Mouse (Mus musculus): Measurements from ENCODE around the gene Slc35f5.

Slc35f5 gene

DNA sequence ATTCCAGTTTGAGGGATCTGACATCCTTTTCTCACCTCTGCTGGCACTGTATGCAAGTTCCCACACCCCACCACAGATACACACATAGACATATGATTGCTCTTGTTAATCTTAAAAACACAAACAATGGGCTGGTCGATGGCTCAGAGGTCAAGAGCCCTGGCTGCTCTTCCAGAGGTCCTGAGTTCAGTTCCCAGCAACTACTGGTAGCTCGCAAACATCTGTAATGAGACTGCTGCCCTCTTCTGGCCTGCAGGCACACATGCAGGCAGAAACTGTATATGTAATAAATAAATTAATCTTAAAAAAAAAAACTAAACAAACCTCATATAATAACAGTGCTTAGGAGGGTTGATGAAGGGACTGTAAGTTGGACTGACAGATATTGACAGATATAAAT lies 13.8 kb downstream of the Slc35f5 start:
- no peak for DNase-seq (ENCODE audit: low read depth, low spot score)

DNA sequence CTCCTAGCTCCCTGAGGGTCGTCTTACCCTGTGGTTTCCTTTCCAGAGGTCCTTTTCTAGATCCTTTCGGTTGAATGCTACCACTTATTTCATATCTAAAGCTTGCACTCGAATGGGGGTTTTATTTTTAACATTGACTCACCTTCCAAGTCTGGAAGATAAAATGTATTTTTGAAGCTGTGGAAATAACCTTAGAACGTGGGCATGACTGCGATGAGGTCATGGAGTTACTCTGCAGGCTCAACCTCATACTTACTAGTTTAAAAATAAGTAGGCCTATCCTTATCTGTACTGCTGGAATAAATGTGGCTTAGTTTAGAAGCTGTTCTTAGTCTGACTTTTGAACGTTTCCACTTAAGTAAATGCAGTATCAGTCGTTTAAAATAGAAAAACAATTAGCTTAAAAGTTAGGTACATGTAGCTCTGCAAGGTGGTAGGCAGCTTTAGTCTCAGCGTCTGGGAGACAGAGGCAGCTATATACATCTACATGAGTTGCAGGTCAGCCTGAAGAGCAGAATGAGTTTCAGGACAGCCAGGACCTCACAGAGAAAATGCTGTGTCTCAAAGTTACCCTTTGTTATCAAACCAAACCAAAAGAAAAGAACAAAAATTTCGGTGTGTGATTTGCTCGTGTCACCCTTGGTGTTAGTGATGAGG lies 15.2 kb downstream of the Slc35f5 start:
- no peak for DNase-seq (ENCODE audit: low read depth, low spot score)

DNA sequence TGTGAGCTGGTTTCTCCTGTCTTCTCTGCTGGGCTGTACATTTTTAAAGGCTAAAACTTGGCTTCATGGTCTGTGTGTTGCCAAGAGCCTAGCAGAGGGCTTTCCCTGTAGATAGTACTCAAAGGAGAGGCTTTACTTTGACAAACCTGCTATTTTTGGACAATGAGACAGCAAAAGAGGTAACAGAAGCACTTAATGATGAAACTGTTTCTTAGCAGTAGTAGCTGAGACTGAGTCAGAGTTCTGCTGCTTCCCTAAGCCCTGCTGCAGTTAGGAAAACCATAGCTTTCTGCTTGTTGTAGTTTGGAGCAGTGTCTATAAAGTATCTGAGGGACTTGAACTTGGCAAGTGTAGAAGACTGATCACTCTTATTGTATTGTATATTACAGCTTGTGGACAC lies 16.6 kb downstream of the Slc35f5 start:
- no peak for DNase-seq (ENCODE audit: low read depth, low spot score)

DNA sequence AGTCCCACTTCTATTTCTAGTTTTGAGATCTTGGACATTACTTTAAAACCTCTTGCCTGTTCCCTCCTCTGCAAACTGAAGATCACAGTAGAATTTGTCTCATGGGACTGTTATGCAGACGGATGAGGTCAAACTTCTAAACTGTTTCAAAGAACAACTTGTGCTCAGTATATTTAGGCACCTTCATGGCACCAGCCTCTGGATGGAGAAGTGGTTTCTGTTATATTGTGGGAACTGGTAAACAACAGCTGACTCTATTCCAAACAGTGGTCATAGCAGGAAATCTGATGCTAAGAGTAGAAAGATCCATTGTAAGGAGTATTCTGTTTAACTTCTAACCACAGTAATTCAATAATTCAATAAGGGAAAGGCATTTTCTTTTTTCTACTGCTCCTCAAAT lies 17.7 kb downstream of the Slc35f5 start:
- no peak for DNase-seq (ENCODE audit: low read depth, low spot score)

DNA sequence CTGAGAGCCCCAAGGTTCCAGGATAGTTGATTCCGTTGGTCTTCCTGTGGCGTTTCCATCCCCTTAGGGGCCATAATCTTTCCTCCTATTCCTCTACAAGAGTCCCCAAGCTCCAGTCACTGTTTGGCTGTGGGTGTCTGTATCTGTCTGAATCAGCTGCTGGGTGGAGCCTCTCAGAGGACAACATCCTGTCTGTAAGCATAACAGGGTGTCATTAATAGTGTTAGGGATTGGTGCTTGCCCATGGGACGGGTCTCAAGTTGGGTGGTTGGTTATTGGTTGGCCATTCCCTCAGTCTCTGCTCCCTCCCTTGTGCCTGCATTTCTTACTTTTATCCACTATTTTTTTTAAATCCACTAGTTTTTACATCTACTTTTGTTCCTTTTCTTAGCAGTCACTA lies 20.7 kb downstream of the Slc35f5 start:
- no peak for DNase-seq (ENCODE audit: low read depth, low spot score)

DNA sequence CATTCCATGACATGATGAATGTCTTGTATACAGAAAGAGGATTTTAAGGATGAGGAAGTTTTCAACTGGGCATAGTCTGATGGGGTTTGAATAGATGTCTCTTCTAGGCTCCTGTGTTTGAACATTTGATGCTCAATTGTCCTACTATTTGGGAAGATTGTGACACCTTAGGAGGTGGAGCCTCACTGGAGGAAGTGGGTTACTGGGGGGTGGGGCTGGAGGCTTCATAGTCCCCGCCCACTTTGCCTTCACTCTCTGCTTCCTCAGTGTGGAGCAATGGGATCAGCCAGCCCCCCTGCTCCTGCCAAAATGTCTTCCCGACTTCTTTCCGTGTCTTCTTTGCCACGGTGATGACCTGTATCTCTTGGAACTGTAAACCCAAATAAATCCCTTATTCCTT lies 43.2 kb downstream of the Slc35f5 start:
- no peak for DNase-seq (ENCODE audit: low read depth, low spot score)

DNA sequence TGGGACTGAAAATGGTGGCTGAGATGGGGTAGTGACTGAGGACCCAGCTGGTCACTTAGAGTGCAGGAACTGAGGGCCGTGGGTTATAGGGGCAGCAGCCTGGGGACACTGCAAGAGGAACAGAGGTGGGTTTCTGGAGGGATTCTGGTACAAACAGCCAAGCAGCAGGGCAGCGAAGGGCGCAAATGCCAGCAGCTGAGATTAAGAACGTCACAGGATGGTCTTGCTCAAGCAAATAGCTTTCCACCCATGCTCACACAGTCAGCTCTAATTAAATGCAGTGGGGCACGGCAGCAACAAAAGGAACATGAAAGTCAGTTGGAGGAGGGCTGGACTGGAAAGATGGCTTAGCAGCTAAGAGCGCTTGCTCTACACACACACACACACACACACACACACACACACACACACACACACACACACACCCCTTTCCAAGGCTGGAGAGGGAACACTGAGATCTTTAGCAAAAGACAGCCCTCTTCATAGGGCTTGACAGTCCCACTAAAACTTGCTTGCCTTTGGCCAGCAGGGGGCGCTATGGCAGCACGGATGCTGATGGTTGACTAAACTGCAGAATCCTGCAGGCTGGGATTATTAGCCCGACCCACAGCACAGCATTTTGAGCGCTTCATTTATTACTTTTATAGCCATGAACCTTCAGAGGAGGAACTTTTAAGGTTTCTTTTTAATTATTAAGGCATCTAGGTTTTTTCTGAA lies 46.9 kb downstream of the Slc35f5 start:
- peak; percentile 84 for DNase-seq (ENCODE audit: low read depth, low spot score)

DNA sequence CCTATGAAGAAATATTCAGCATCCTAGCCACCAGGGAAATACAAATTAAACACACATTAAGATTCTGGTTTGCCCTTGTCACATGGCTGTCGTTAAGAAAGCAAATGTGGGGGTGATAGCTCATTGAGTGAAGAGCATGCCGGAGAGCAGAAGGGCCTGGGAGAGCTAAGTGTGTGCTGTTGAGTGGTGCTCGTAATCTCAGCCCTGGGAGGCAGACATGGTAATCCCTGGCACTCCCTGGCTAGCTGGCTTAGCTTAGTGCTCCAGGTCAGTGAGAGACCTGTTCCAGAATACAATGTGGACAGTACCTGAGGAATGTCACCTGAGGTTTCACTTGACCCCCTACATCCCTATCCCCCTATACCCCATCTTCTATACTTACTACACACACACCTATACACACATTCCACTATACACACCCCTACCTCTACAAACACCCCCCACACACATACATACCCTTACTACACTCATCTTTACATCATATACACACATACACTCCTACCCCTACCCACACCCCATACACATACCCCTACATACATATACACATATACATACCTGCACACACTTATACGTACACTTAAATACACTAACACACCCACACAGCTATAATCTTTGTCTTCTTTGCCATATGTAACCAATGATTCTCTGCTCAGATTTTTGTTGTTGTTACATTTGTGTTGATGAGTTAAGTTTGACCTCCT lies 64.1 kb downstream of the Slc35f5 start:
- DNase-seq (ENCODE audit: low read depth, low spot score), result no peak

DNA sequence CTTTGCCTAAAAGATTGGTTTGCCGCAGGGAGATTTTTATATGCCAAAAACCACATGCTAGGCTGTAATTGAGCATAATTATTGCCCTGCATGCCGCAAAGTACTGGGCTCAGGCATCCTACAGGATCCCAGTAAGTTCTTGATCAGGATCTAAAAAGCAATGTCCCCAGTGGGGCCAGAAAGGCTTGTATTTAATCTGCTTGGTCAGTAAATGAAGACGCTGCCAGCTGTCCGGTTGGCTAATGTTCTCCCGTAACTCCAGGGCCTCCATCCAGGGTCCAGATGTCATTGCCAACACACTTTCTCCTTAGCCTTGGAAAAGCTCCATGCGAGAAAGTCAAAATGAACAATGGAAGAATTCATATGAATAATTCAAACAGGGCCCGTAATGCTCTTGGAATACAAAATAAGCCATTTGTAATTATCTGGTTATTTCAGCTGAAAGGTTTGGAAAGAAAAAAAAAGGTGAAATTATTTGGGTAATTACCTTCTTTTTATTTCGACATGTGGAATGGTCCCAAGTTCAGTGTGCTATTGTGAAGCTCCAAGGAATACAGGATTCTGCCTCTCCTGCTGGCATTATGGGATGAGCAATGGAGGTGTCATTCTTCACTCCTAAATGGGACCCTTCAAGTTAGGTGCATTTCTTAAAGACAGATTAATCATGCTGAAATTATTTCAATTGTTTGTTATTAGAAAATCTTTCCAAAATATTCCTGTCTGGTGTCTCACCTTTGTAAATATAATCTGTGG lies 79.3 kb downstream of the Slc35f5 start:
- DNase-seq (ENCODE audit: low read depth, low spot score), result no peak

DNA sequence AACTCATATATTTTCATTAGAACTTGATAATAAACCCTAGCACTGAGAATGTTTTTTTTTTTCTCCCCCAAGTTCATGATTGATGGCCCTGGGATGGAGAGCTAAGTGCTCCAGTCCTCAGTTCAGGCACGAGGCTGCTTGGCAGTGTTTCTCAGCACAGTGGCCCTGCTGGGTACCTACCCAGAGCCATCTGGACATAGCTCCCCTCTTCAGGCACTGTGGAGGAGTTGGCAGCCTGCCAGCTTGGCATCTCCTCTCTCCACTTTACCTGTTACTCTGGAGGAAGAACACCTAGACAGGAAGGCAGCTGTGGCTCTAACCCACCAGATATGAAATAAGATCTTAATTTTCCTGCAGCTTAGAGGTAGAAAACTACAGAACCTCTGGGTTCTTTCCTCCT lies 83.2 kb downstream of the Slc35f5 start:
- DNase-seq (ENCODE audit: low read depth, low spot score), result no peak
